Mouse (Mus musculus) brain, embryonic 14.5 days (tissue): ENCODE measurements around the gene Ccdc162.

ENCODE experiments used
- CTCF ChIP-seq: fragments of 200-500 bp; IDR thresholded peaks from 2 replicates; pipeline ENCODE4 v1.5.1; 2012; ENCODE audit warnings: inconsistent platforms, mild to moderate bottlenecking, moderate library complexity, borderline replicate concordance; ENCODE audit not compliant: insufficient read depth, insufficient read length; ENCODE audit errors: extremely low read depth
- POLR2A ChIP-seq: fragments of 200-500 bp; IDR thresholded peaks from 2 replicates; pipeline ENCODE4 v1.6.1; 2012; ENCODE audit warnings: mild to moderate bottlenecking, inconsistent platforms, borderline replicate concordance; ENCODE audit not compliant: poor library complexity, insufficient read depth, insufficient read length, severe bottlenecking; ENCODE audit errors: extremely low read depth

GRCm38 (mm10) chr10:41552319-41552718 lies 164.1 kb downstream of the Ccdc162 start:
- no peak for TF ChIP-seq CTCF
- TF ChIP-seq POLR2A, result no peak
